Mouse (Mus musculus) stomach, postnatal 0 days (tissue): Measurements from ENCODE around the gene Tcerg1l.

Experiments used
- CTCF ChIP-seq: IDR thresholded peaks from 2 replicates; pipeline ENCODE4 v1.5.1; 2016; ENCODE audit warnings: antibody characterized with exemption, low read depth, mild to moderate bottlenecking, moderate library complexity
- EP300 ChIP-seq: optimal IDR thresholded peaks from 2 replicates; pipeline ENCODE3; 2016; ENCODE audit warnings: antibody characterized with exemption

- no peak for TF ChIP-seq EP300
- no peak for TF ChIP-seq CTCF
Measured at GRCm38 (mm10) chr7:138248612-138249011, 148.9 kb downstream of the Tcerg1l start.
